8 mouse cellular contexts compared by ENCODE assay signal in the genomic region with DNA sequence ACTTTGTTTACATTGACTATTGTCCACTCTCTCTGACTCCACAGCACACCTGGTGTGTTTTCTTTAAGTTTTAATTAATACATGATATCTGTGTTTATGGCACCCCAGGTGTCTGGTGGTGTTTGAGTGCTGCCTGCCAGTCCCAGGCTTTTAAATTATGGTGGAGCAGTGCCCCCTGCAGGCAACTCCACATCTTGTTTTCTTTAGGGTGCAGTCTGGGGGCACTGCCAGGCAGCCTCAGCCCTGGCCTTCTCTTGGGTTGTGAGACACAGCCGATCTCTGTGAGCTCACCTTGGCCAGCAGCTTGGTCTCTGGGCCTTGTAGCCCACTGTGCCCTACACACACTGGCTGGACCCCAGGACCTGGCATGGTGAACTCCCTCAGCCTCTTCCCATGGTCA.
A peak's percentile ranks its signal among the peaks of the same experiment; 100 is the strongest.
DNase-seq lines count a peak whose midpoint lies in the region; ATAC-seq and TF ChIP-seq lines count a peak whose summit lies in the region.

No protein-coding gene starts in this region.

- H3K4me3 ChIP-seq in liver, postnatal 0 days (ENCODE audit: low read depth, low read length): no peak overlapping the region

- no peaks in the 10 kb centered on the region for H3K4me1 ChIP-seq in liver, postnatal 0 days (ENCODE audit: insufficient read depth)

- no peaks in the 10 kb centered on the region for H3K27me3 ChIP-seq in liver, postnatal 0 days (ENCODE audit: insufficient read depth, low read length)

- peak; percentile 83 for TF ChIP-seq CTCF in liver, postnatal 0 days (IDR thresholded peaks at IDR 0.05; ENCODE audit: low read depth)

- peaks cover 58% of the 10 kb centered on the region for H3K36me3 ChIP-seq in liver, postnatal 0 days (replicated peaks; ENCODE audit: insufficient read depth, low read length)

- H3K27ac ChIP-seq in liver, postnatal 0 days (ENCODE audit: low read depth): no peak overlapping the region

- WGBS in liver, postnatal 0 days (ENCODE audit: insufficient replicate concordance): 21% methylated on average over 1 of the region's 1 CpGs

- no peak overlapping the region for H3K4me2 ChIP-seq in liver, postnatal 0 days (ENCODE audit: low read depth, low read length)

- DNase-seq in CD4-positive, CD25-positive, alpha-beta regulatory T cell, adult 2 months (ENCODE audit: low read depth, low spot score): peak; percentile 85
- DNase-seq in gastrocnemius, postnatal 14 days: peak; percentile 72
- peak; percentile 81 for DNase-seq in kidney, postnatal 14 days
- DNase-seq in liver, postnatal 0 days: peak; percentile 86
- peak; percentile 47 for DNase-seq in ovary, postnatal 10 days (ENCODE audit: low spot score)
- peak; percentile 46 for DNase-seq in urinary bladder, adult 2 months (ENCODE audit: low spot score)

- TF ChIP-seq EP300 in liver, postnatal 0 days (IDR thresholded peaks at IDR 0.05; ENCODE audit: low read depth): no peak

- no peaks in the 10 kb centered on the region for H3K9me3 ChIP-seq in liver, postnatal 0 days (ENCODE audit: low read length)

- no peak overlapping the region for H3K9ac ChIP-seq in liver, postnatal 0 days (replicated peaks)

- intact Hi-C loops in gastrocnemius, postnatal 14 days (cut with DNase I; ENCODE audit: low total_unique reads): loop anchor here (2.0 kb wide), 1 partner anchor 70 kb away; no protein-coding TSS in a partner anchor

- ATAC-seq in activated CD4-positive, CD25-positive, alpha-beta regulatory T cell, adult 4 months: peak; percentile 58
- ATAC-seq in common myeloid progenitor, adult 5-6 weeks (replicated peaks; ENCODE audit: low read depth, poor library complexity, severe bottlenecking): peak; percentile 76
- ATAC-seq in liver, postnatal 0 days: peak; percentile 68
